Mouse (Mus musculus): Measurements from ENCODE around the gene Spint2.

DNA sequence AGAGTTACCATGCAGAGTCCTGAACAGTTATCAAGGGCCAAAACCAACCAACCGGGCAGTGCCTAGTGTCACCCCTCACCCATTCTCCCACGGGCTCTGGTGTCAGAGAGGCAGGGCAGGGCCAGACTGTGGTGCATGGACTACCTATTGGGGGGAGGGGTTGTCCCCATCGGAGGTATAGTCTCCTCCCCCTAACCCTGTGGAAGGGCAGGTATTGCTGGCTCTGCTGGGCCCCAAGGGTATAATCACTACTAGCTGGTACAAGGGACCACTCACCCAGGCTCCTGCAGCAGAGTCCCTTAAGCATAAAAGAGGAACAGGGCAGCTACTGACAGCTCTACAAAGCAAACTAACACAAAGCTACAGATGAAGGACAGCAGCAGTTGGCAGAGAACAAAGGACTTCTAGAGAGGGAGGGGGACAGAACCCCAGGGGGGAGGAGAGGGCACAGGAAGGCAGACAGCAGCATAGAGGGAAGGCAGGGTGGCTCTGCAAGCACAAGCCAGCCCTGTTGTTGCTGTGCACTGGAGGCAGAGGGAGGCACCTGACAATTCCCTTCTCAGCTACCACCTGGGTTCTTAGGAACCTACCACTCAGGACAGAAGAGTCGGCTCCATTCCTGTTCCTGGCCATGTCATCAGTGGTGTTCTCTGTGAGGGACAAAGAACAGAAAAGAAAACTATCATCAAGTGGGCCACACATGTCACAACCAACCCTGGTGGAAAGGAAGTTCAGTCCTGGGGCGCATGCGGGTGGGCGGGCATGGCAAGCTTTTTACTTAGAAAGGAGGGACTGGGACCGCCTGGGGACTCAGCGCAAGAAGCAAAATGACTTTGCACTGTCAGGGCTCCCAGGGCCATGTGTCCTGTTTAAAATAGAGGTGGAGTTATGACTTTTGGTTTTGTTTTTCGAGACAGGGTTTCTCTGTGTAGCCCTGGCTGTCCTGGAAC is 21.7 kb downstream of the Spint2 start:
- TF ChIP-seq GATA1 (IDR thresholded peaks at IDR 0.05; ENCODE audit: borderline replicate concordance, low read length) (no peak), FLI1 (IDR thresholded peaks at IDR 0.05; ENCODE audit: low read length) (no peak)
